Mouse (Mus musculus): ENCODE results near the gene Apom. TPM values are rescaled to one million over a fixed set of nuclear protein-coding genes. Genes with fewer than 3 reads are reported as not detected.
A peak's percentile ranks its signal among the peaks of the same experiment; 100 is the strongest.

The Apom gene
- polyA plus RNA-seq, 1 experiment from 2014 or later: 2.2 TPM

DNA sequence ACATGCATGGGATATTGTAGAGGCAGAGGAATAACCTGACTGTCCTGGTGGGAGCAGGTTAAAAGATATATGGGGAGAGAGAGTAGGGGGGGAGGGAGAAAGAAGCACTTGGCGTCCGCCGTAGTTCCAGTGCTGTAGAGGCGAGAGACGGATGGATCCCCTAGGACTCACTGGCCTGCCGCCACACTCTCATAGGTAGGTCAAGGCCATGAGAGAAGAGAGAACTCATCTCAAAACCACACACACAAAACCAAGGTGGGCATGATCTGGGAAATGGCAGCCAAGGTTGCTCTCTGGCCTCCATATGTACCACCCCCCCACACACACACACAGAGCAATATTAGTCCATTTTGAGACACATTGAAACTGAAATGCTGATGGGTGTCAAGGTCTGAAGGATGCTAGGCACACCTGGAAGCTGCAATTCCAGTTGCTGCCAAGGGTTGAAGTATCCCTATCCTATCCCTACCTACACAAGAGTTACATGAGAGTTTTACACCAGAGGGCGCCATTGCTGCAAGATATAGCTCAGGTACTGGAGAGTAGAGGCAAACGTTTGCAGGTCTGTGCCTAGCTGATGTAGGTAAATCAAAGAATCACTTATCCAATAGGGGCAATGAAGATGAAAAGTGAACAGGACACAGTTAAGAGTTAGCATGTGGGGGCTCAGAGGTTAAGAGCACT, 34.6 kb upstream of the Apom start:
- peak overlapping the region; percentile 99 for H3K27ac ChIP-seq (replicated peaks)

DNA sequence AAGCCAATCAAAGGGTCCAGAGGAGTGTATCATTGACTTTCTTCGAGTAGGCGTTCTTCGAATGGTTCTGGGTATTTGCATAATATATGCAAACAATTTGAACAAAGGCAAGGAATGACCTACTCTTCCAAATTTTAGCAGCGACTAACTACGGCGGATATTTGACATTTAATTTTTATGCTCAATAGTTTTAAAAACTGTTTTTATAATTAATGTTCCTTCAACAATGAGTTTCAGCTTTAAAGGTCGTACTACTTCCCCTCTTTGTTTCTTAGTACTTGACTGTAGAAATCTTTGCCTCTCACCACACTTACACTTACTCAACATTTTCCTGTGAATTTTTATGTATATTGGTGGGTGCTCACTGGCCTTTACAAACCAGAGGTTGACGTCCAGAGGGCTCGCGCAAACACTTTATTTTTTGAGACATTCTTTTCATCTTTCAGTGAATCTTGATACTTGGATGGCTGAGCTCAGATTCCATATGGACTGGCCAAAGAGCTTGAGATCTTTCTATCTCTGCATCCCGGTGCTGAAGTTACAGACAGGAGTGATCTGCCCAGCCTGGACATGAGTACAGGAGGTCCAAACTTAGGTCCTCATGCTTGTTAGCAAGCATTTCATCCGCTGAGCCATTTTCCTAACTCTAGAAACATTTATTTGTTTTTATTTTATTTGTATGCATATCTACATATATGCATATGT, 33.8 kb upstream of the Apom start:
- peak overlapping the region; percentile 78 for H3K9ac ChIP-seq
- H3K4me1 ChIP-seq: peaks cover 39% of the 10 kb centered on the region
- peaks cover 21% of the 10 kb centered on the region for H3K36me3 ChIP-seq
- no peak for ATAC-seq (ENCODE audit: extremely low read depth, insufficient number of reproducible peaks, low FRiP score, low TSS enrichment)
- H3K27me3 ChIP-seq (replicated peaks): no peaks in the 10 kb centered on the region
- peak overlapping the region; percentile 100 for H3K4me3 ChIP-seq
- H3K9me3 ChIP-seq: no peaks in the 10 kb centered on the region
- peak overlapping the region; percentile 72 for H3K4me2 ChIP-seq
- H3K27ac ChIP-seq (replicated peaks): peak overlapping the region; percentile 99
- WGBS: 26% methylated on average over 12 of the region's 12 CpGs

More for the DNA sequence above, 34.6 kb upstream of the Apom start:
- WGBS: 69% methylated on average over 8 of the region's 8 CpGs
- Histone ChIP-seq H3K9ac (peak overlapping the region; percentile 77), H3K36me3 (peaks cover 12% of the 10 kb centered on the region), H3K27me3 (replicated peaks) (no peaks in the 10 kb centered on the region), H3K4me1 (peaks cover 34% of the 10 kb centered on the region), H3K4me2 (peak overlapping the region; percentile 72), H3K9me3 (no peaks in the 10 kb centered on the region), H3K4me3 (peak overlapping the region; percentile 100)
- no peak for ATAC-seq (ENCODE audit: extremely low read depth, insufficient number of reproducible peaks, low FRiP score, low TSS enrichment)

DNA sequence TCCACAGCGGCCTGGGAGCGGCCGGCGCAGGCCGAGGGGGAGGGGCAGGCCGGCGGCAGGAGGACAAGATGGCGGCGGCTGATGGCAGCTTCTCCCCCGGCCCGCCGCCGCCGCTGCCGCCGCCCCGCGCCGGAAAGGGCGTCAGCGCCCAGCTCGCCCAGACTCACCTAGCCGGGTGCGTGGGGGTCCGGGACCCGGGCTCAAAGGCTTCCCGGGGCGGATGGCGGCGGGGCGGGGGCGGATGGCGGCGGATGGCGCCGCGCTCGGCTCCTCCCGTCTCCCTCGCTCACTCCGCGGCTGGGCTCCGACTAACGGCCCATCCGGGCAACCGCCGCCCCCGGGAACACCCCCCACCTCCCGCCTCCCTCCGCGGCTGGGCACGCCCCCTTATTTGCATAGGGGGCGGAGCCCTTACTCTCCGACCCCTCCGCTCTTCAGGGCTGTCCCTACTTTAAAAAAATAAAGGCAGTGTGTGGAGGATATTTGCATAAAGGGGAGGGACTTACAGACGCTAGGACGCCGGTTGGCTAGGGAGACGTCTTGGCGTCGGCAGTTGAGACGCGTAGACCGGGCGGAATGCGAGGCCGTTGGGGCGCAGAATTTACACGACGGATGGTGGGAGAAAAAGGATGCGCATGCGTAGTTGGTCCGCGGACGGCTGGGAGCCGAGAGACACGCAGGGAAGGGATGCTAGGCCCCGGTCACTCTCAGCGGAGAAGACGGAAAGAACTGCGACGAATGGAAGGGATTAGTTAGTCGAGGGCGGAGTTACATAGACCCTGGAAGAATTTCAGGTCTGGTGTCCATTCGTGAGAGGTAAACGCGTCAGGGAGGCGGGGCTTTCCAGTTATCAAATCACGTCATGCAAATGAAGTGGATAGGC, 33.0 kb upstream of the Apom start, which contains the start of gene Prrc2a:
Gene Prrc2a (minus strand): TSS at position 330 of the 883 bp plus-strand sequence.
- under 1% methylated on average over 44 of the region's 89 CpGs for WGBS
- peaks cover 39% of the 10 kb centered on the region for H3K4me1 ChIP-seq

DNA sequence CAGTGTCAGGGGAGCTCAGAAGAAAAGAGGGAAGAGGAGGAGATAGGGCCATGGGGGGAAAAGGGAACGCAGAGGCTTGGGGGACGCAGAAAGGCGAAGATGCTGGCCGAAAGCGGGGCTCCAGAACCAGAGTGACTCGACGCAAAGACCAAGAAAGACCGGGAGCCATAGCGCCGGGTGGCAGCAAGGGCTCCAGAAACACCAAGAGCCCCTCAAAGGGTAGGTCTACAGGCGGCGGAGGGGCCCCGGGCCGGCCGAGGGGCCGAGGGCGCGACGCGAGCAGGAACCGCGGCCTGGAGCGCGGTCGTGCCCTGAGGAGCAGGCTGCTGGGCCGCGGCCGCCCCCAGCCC, 32.3 kb upstream of the Apom start:
- no peak; the same call in 1 of the 2 replicates for ATAC-seq (ENCODE audit: extremely low read depth, insufficient number of reproducible peaks, low FRiP score, low TSS enrichment)
- H3K27me3 ChIP-seq (replicated peaks): no peaks in the 10 kb centered on the region

More for the DNA sequence above, 33.0 kb upstream of the Apom start, which contains the start of gene Prrc2a:
- ATAC-seq (ENCODE audit: extremely low read depth, insufficient number of reproducible peaks, low FRiP score, low TSS enrichment): peak; percentile 96
- no peaks in the 10 kb centered on the region for H3K9me3 ChIP-seq
- peak within 1 kb of the TSS; percentile 99 for H3K4me2 ChIP-seq
- no peaks in the 10 kb centered on the region for H3K27me3 ChIP-seq (replicated peaks)
- peak within 1 kb of the TSS; percentile 100 for H3K9ac ChIP-seq
- H3K36me3 ChIP-seq: peaks cover 29% of the 10 kb centered on the region
- H3K4me3 ChIP-seq: peak within 1 kb of the TSS; percentile 100
- peak within 1 kb of the TSS; percentile 99 for H3K27ac ChIP-seq (replicated peaks)

DNA sequence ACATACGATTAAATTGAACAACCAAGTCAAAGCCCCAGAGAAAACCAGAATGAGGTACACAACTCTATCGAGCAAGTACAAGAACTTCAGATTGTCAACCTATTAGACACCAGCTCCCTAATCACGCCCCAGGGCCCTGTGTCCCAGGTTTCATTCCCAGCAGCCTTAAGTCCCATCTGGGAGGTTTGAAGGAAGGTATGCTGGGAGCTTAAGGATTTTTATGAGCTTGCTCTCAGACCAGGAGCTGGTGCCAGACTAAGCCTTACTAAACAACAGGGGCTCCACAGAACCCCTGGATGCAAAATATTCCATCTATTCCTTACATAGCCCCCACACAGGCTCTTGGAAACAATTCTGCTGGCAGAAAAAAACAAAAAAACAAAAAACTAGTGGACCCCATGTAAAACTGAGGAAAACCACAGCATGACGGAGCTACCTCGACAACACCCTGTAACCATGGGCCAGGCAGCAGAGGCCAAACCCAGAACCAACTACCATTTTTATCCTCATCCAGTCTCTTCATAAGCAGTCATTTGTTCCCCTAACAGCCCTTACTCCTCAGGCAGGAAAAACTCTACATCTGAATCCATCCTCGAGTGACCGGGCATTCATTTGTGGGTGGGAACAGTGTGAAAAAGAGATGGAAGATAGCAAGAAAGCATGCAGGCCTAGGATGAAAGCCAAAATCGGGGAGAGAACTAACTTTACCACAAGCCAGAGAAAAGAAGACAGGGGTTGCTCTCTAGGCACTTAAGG, 31.7 kb upstream of the Apom start:
- no peaks in the 10 kb centered on the region for H3K27me3 ChIP-seq (replicated peaks)
- no peaks in the 10 kb centered on the region for H3K9me3 ChIP-seq
- peaks cover 42% of the 10 kb centered on the region for H3K36me3 ChIP-seq
- ATAC-seq (ENCODE audit: extremely low read depth, insufficient number of reproducible peaks, low FRiP score, low TSS enrichment): no peak
- 12% methylated on average over 8 of the region's 8 CpGs for WGBS
- peak overlapping the region; percentile 100 for H3K4me3 ChIP-seq
- peaks cover 39% of the 10 kb centered on the region for H3K4me1 ChIP-seq
- peak overlapping the region; percentile 99 for H3K4me2 ChIP-seq
- H3K9ac ChIP-seq: peak overlapping the region; percentile 100
- peak overlapping the region; percentile 99 for H3K27ac ChIP-seq (replicated peaks)

More for the DNA sequence above, 32.3 kb upstream of the Apom start:
- WGBS: under 1% methylated on average over 28 of the region's 28 CpGs
- Histone ChIP-seq H3K4me2 (peak overlapping the region; percentile 99), H3K4me3 (peak overlapping the region; percentile 100), H3K9me3 (no peaks in the 10 kb centered on the region), H3K36me3 (peaks cover 36% of the 10 kb centered on the region), H3K4me1 (peaks cover 39% of the 10 kb centered on the region), H3K27ac (replicated peaks) (peak overlapping the region; percentile 99), H3K9ac (peak overlapping the region; percentile 100)

DNA sequence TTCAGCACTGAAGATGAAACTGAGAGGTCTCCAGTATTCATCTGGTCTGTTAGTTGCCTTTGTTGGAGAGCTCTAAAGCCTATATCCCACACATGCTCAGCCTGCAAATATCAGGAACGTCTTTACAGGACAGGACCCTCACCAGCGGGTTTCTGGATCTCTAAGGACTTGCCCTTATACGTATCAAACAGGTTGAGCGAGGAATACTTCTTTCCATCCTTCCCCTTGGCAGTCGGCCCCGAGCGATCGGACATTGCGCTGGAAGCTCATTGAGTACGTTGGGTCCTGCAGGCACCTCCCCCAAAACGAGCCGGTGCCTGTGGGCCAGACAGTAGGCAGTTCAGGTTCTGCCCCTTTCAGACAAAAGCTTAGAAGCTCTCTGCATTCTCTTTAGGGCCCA, 30.9 kb upstream of the Apom start:
- H3K4me1 ChIP-seq: peaks cover 39% of the 10 kb centered on the region
- ATAC-seq (ENCODE audit: extremely low read depth, insufficient number of reproducible peaks, low FRiP score, low TSS enrichment): no peak
- peak overlapping the region; percentile 26; the same call in 1 of the 2 replicates for H3K27ac ChIP-seq (replicated peaks)
- no peaks in the 10 kb centered on the region for H3K27me3 ChIP-seq (replicated peaks)
- H3K36me3 ChIP-seq: peaks cover 50% of the 10 kb centered on the region
- peak overlapping the region; percentile 100 for H3K9ac ChIP-seq
- WGBS: 33% methylated on average over 12 of the region's 12 CpGs
- peak overlapping the region; percentile 100 for H3K4me3 ChIP-seq
- peak overlapping the region; percentile 99 for H3K4me2 ChIP-seq
- no peaks in the 10 kb centered on the region for H3K9me3 ChIP-seq

DNA sequence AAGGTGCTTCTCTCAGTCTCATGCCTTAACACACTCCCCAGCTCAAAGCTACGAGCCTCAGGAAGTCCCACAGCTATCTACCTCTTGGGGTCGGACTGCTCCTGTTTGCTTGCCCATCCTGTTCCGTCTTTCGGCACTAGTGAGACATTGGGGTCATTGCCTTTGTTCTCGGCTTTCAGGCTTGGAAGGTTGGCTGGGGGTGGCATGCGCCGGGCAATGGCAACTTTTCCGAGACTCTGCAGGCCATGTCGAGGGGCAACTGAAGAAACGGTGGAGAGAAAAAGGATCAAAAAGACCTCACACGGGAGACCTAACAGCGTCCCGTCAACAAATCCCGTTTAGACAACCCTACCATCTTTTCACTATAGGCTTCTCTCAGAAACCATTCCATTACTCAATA, 30.3 kb upstream of the Apom start:
- WGBS: 73% methylated on average over 14 of the region's 14 CpGs
- no peaks in the 10 kb centered on the region for H3K9me3 ChIP-seq
- H3K4me1 ChIP-seq: peaks cover 39% of the 10 kb centered on the region
- H3K4me2 ChIP-seq: peak overlapping the region; percentile 99
- H3K27ac ChIP-seq (replicated peaks): peak overlapping the region; percentile 26; the same call in 1 of the 2 replicates
- no peaks in the 10 kb centered on the region for H3K27me3 ChIP-seq (replicated peaks)
- peak overlapping the region; percentile 100 for H3K9ac ChIP-seq
- H3K36me3 ChIP-seq: peaks cover 56% of the 10 kb centered on the region
- ATAC-seq (ENCODE audit: extremely low read depth, insufficient number of reproducible peaks, low FRiP score, low TSS enrichment): no peak
- peak overlapping the region; percentile 100 for H3K4me3 ChIP-seq

DNA sequence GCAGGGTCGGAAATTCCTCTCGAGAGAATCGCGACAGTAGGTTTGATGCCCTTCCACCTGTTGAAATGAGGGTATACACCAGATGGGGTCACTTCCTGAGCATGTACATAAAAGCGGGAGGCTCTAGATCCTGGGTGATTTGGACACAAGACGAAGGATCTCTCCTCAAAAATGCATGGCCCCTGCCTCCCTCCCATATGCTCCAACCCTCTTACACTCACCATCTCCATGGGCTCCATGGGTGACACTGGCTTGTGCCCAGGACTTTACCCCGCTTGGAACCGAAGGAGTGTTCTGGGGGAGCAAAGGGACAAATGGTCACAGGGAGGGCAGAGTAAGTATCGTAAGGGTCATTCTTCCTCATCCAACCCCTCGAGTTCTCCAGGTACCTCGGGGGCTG, 29.6 kb upstream of the Apom start:
- Histone ChIP-seq H3K36me3 (peaks cover 63% of the 10 kb centered on the region), H3K27me3 (replicated peaks) (no peaks in the 10 kb centered on the region), H3K27ac (replicated peaks) (no peak overlapping the region), H3K4me3 (peak overlapping the region; percentile 100; the same call in 1 of the 2 replicates), H3K4me2 (peak overlapping the region; percentile 99; the same call in 1 of the 2 replicates), H3K9me3 (no peaks in the 10 kb centered on the region), H3K4me1 (peaks cover 38% of the 10 kb centered on the region), H3K9ac (peak overlapping the region; percentile 100)
- WGBS: 73% methylated on average over 11 of the region's 11 CpGs
- ATAC-seq (ENCODE audit: extremely low read depth, insufficient number of reproducible peaks, low FRiP score, low TSS enrichment): no peak

DNA sequence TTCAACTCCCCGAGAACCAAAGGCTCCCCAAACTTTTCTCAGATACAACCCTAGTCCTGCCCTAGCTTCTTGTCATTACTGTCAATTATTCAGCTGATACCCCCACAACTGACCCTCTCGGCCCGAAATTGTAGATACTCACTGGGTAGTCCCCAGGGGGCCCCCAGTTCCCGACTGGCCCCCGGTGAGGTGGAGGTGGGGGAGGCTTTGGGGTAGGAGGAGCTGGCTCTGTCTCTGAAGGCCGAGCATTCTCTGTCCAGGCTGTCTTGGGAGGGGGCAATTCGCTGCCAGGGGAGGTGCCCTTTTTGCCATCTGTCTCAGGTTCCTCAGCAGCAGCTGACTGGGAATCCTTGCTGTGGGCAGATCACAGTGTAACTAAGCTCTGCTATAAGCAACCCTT, 27.8 kb upstream of the Apom start:
- 82% methylated on average over 7 of the region's 7 CpGs for WGBS
- Histone ChIP-seq H3K4me1 (peaks cover 29% of the 10 kb centered on the region), H3K9ac (no peak overlapping the region), H3K4me3 (no peak overlapping the region), H3K27ac (replicated peaks) (no peak overlapping the region), H3K27me3 (replicated peaks) (no peaks in the 10 kb centered on the region), H3K9me3 (no peaks in the 10 kb centered on the region), H3K4me2 (no peak overlapping the region), H3K36me3 (peaks cover 81% of the 10 kb centered on the region)
- ATAC-seq (ENCODE audit: extremely low read depth, insufficient number of reproducible peaks, low FRiP score, low TSS enrichment): no peak

DNA sequence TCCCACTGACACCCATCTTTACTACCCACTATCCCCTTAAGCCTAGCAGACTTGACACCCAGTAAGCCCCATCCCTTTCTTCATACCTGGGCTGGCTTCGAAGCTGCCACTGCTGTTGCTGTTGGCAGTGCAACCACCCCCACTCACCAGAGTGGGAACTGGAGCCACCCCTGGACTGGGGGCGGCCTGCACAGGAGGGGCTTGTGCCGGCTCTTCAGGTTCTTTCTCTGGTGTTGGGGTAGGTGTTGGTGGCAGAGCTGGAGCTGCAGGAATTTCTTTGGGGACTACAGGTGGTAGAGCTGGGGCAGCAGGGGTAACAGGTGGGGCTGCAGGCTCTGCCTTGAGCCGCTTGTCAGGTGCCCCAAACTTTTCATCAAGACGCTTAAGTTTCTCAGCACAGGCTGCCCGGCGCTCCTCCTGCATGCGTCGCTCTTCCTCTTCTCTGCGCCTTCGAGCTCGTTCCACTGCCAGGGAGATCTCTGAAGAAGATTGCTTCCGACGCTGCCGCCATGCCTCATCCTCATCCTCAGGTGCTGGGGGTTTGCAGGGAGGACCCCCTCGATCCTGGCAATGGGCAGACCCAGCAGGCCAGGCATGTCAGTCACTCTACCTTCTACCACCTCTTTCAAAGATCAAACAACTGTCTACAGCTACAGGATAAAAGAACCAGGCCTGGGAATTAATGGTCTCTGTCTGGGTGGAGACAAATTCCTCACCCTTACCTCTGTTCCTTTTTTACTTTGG, 27.2 kb upstream of the Apom start:
- H3K4me2 ChIP-seq: no peak overlapping the region
- peaks cover 87% of the 10 kb centered on the region for H3K36me3 ChIP-seq
- H3K9me3 ChIP-seq: no peaks in the 10 kb centered on the region
- H3K27ac ChIP-seq (replicated peaks): no peak overlapping the region
- H3K27me3 ChIP-seq (replicated peaks): no peaks in the 10 kb centered on the region
- no peak overlapping the region for H3K4me3 ChIP-seq
- peaks cover 29% of the 10 kb centered on the region for H3K4me1 ChIP-seq
- H3K9ac ChIP-seq: no peak overlapping the region
- ATAC-seq (ENCODE audit: extremely low read depth, insufficient number of reproducible peaks, low FRiP score, low TSS enrichment): no peak
- 92% methylated on average over 16 of the region's 16 CpGs for WGBS

Measured in heart, embryonic 13.5 days (tissue).